Mouse (Mus musculus) forebrain, embryonic 14.5 days (tissue): ENCODE results near the gene Dpf3. TPM values are rescaled to one million over a fixed set of nuclear protein-coding genes. Genes with fewer than 3 reads are reported as not detected.

ENCODE experiments used
- ATAC-seq: fragments of 200-750 bp; cut with Nextera tagmentation; 2 replicates; pipeline ENCODE4 v1.8.0; 2017; ENCODE audit warnings: mild to moderate bottlenecking, moderate library complexity
- DNase-seq: peaks from one replicate; pipeline ENCODE4 v3.0.0-alpha.2; 2015; ENCODE audit warnings: low spot score
- H3K27ac ChIP-seq: fragments of 300-500 bp; sonication (generic); 2 replicates; pipeline ENCODE4 v1.5.1; 2014; ENCODE audit warnings: low read depth, mild to moderate bottlenecking, control low read depth, low read length, moderate library complexity
- H3K27me3 ChIP-seq: fragments of 300-500 bp; sonication (generic); replicated peaks from 2 replicates; pipeline ENCODE4 v1.6.1; 2014; ENCODE audit warnings: low read length, control low read depth, mixed read lengths; ENCODE audit not compliant: control insufficient read depth, insufficient read depth
- H3K36me3 ChIP-seq: fragments of 300-500 bp; sonication (generic); 2 replicates; pipeline ENCODE4 v1.6.1; 2014; ENCODE audit warnings: low read length, control low read depth; ENCODE audit not compliant: control insufficient read depth, insufficient read depth
- H3K4me1 ChIP-seq: fragments of 300-500 bp; sonication (generic); 2 replicates; pipeline ENCODE4 v1.6.1; 2014; ENCODE audit warnings: antibody characterized with exemption, low read length, control low read depth; ENCODE audit not compliant: control insufficient read depth, insufficient read depth
- H3K4me2 ChIP-seq: fragments of 300-500 bp; sonication (generic); 2 replicates; pipeline ENCODE4 v1.6.1; 2014; ENCODE audit warnings: mild to moderate bottlenecking, control low read depth, low read length
- H3K4me3 ChIP-seq: fragments of 300-500 bp; sonication (generic); 2 replicates; pipeline ENCODE4 v1.5.1; 2014; ENCODE audit warnings: low read depth, low read length, control low read depth
- H3K9ac ChIP-seq: fragments of 300-500 bp; sonication (generic); 2 replicates; pipeline ENCODE4 v1.6.1; 2014; ENCODE audit warnings: mild to moderate bottlenecking, low read length, control low read depth, moderate library complexity
- H3K9me3 ChIP-seq: fragments of 300-500 bp; sonication (generic); replicated peaks from 2 replicates; pipeline ENCODE4 v1.6.1; 2016; ENCODE audit warnings: low read length, control low read depth, mixed read lengths; ENCODE audit not compliant: control insufficient read depth
- WGBS: fragments of 180-500 bp; shearing (Covaris S2); extraction: QIAGEN DNeasy Blood & Tissue Kit; methylation state at CpG from one replicate; pipeline ENCODE4 v1.1.7; 2014; 5-methylcytosine and 5-hydroxymethylcytosine counted together
- polyA plus RNA-seq: library from polyadenylated mRNA; unstranded; fragments of >200 nt; fragmentation: Nextera tagmentation; extraction: Ambion mirVana; gene quantifications from 2 replicates; pipeline ENCODE4 v1.2.1, GENCODE M21; 2014

Gene Dpf3
- polyA plus RNA-seq, 1 experiment from 2014 or later, result 7.8 TPM

GRCm38 (mm10) chr12:83484855-83485745 lies 2.4 kb downstream of the Dpf3 start:
- Histone ChIP-seq H3K36me3 (no peaks in the 10 kb centered on the region), H3K27me3 (peaks cover 9% of the 10 kb centered on the region; the same call in 1 of the 2 replicates)

GRCm38 (mm10) chr12:83483653-83484052 lies 3.9 kb downstream of the Dpf3 start:
- Histone ChIP-seq H3K27me3 (peaks cover 9% of the 10 kb centered on the region; the same call in 1 of the 2 replicates), H3K36me3 (no peaks in the 10 kb centered on the region), H3K4me2 (no peak overlapping the region), H3K4me1 (peaks cover 17% of the 10 kb centered on the region), H3K27ac (no peak overlapping the region), H3K9ac (no peak overlapping the region), H3K9me3 (no peaks in the 10 kb centered on the region), H3K4me3 (no peak overlapping the region)
- no peak for ATAC-seq
- no peak for DNase-seq
- 69% methylated on average over 5 of the region's 5 CpGs for WGBS

More at GRCm38 (mm10) chr12:83484855-83485745, 2.4 kb downstream of the Dpf3 start:
- WGBS, result under 1% methylated on average over 24 of the region's 24 CpGs
- Histone ChIP-seq H3K4me2 (peak overlapping the region; percentile 100), H3K9ac (peak overlapping the region; percentile 72), H3K27ac (no peak overlapping the region), H3K9me3 (no peaks in the 10 kb centered on the region), H3K4me1 (peaks cover 21% of the 10 kb centered on the region), H3K4me3 (peak overlapping the region; percentile 65)
- ATAC-seq (peak; percentile 13; the same call in 1 of the 2 replicates), DNase-seq (peak; percentile 70)

GRCm38 (mm10) chr12:83481439-83481838 lies 6.1 kb downstream of the Dpf3 start:
- H3K36me3 ChIP-seq, result no peaks in the 10 kb centered on the region
- no peak for ATAC-seq
- H3K4me2 ChIP-seq, result no peak overlapping the region
- DNase-seq, result no peak
- peaks cover 16% of the 10 kb centered on the region for H3K4me1 ChIP-seq
- no peak overlapping the region for H3K4me3 ChIP-seq
- H3K27me3 ChIP-seq, result peaks cover 6% of the 10 kb centered on the region; the same call in 1 of the 2 replicates
- 73% methylated on average over 4 of the region's 4 CpGs for WGBS
- H3K9ac ChIP-seq, result no peak overlapping the region
- H3K9me3 ChIP-seq, result no peaks in the 10 kb centered on the region
- no peak overlapping the region for H3K27ac ChIP-seq

- H3K36me3 ChIP-seq, result no peaks in the 10 kb centered on the region
- no peak overlapping the region for H3K4me2 ChIP-seq
- H3K9ac ChIP-seq, result no peak overlapping the region
- WGBS, result 75% methylated on average over 7 of the region's 7 CpGs
- H3K27ac ChIP-seq, result no peak overlapping the region
- DNase-seq (no peak), ATAC-seq (no peak)
- H3K27me3 ChIP-seq, result peaks cover 6% of the 10 kb centered on the region; the same call in 1 of the 2 replicates
- H3K4me1 ChIP-seq, result peaks cover 13% of the 10 kb centered on the region; the same call in 1 of the 2 replicates
- no peaks in the 10 kb centered on the region for H3K9me3 ChIP-seq
- H3K4me3 ChIP-seq, result no peak overlapping the region
Observed at GRCm38 (mm10) chr12:83479818-83480401, 7.6 kb downstream of the Dpf3 start.

GRCm38 (mm10) chr12:83479140-83479539 lies 8.4 kb downstream of the Dpf3 start:
- H3K4me1 ChIP-seq, result peaks cover 7% of the 10 kb centered on the region; the same call in 1 of the 2 replicates
- ATAC-seq (no peak), DNase-seq (no peak)
- 78% methylated on average over 1 of the region's 1 CpGs for WGBS
- no peak overlapping the region for H3K4me3 ChIP-seq
- no peak overlapping the region for H3K27ac ChIP-seq
- H3K4me2 ChIP-seq, result no peak overlapping the region
- peaks cover 2% of the 10 kb centered on the region; the same call in 1 of the 2 replicates for H3K27me3 ChIP-seq
- H3K36me3 ChIP-seq, result no peaks in the 10 kb centered on the region
- no peaks in the 10 kb centered on the region for H3K9me3 ChIP-seq
- H3K9ac ChIP-seq, result no peak overlapping the region

- H3K4me1 ChIP-seq, result peaks cover 7% of the 10 kb centered on the region; the same call in 1 of the 2 replicates
- peak overlapping the region; percentile 39; the same call in 1 of the 2 replicates for H3K27ac ChIP-seq
- H3K27me3 ChIP-seq, result no peaks in the 10 kb centered on the region
- peak; percentile 71 for DNase-seq
- H3K4me3 ChIP-seq, result no peak overlapping the region
- H3K9ac ChIP-seq, result no peak overlapping the region
- WGBS, result 8% methylated on average over 10 of the region's 10 CpGs
- peak; percentile 74 for ATAC-seq
- no peaks in the 10 kb centered on the region for H3K9me3 ChIP-seq
- H3K4me2 ChIP-seq, result peak overlapping the region; percentile 1; the same call in 1 of the 2 replicates
- no peaks in the 10 kb centered on the region for H3K36me3 ChIP-seq
Observed at GRCm38 (mm10) chr12:83476277-83476676, 11.2 kb downstream of the Dpf3 start.

GRCm38 (mm10) chr12:83475419-83475818 lies 12.1 kb downstream of the Dpf3 start:
- Histone ChIP-seq H3K9ac (no peak overlapping the region), H3K4me2 (no peak overlapping the region), H3K9me3 (no peaks in the 10 kb centered on the region), H3K4me3 (no peak overlapping the region), H3K27ac (no peak overlapping the region), H3K27me3 (no peaks in the 10 kb centered on the region), H3K36me3 (no peaks in the 10 kb centered on the region), H3K4me1 (peaks cover 7% of the 10 kb centered on the region; the same call in 1 of the 2 replicates)
- DNase-seq, result no peak
- 31% methylated on average over 6 of the region's 6 CpGs for WGBS
- ATAC-seq, result no peak

GRCm38 (mm10) chr12:83473987-83474600 lies 13.4 kb downstream of the Dpf3 start:
- Histone ChIP-seq H3K9me3 (no peaks in the 10 kb centered on the region), H3K4me3 (no peak overlapping the region), H3K27ac (no peak overlapping the region), H3K4me2 (no peak overlapping the region), H3K4me1 (peaks cover 7% of the 10 kb centered on the region; the same call in 1 of the 2 replicates), H3K27me3 (no peaks in the 10 kb centered on the region), H3K36me3 (no peaks in the 10 kb centered on the region), H3K9ac (no peak overlapping the region)
- DNase-seq (no peak), ATAC-seq (no peak)
- WGBS, result 72% methylated on average over 5 of the region's 5 CpGs
